Mouse (Mus musculus) layer of hippocampus, adult 8-10 months (tissue): ENCODE data around the gene Agap1. TPM values are rescaled to one million over a fixed set of nuclear protein-coding genes. Genes with fewer than 3 reads are reported as not detected.

ENCODE experiments used
- DNase-seq, 2 experiments: peaks; one replicate each; pipeline ENCODE4 v3.0.0; 2022; ENCODE audit warnings: low spot score in 2 of 2
- total RNA-seq, 4 experiments: library from RNA; stranded (reverse); gene quantifications; 2 replicates each; pipeline ENCODE4 v1.2.4; 2022

Gene Agap1
- total RNA-seq, 4 experiments from 2014 or later, result 235 to 308 (median 283) TPM

DNA sequence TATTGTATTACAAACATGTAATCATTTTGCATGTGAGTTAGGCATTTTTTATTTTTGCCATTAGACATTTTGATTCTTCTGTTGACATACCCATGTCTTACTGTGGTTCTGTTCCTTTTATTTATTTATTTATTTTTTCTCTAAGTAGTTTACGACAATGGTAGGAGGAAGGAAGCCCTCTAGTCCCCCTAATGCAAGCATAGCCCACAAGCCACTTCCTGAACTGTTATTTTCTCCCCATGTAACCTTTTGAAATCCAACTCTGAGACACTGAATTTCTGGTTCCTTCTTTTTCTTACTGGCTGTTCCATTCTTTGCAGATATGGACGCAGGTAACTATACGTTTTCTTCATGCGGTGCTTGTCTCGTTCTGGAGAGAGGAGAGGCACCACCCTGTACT, 155.4 kb downstream of the Agap1 start:
- no peak for DNase-seq

DNA sequence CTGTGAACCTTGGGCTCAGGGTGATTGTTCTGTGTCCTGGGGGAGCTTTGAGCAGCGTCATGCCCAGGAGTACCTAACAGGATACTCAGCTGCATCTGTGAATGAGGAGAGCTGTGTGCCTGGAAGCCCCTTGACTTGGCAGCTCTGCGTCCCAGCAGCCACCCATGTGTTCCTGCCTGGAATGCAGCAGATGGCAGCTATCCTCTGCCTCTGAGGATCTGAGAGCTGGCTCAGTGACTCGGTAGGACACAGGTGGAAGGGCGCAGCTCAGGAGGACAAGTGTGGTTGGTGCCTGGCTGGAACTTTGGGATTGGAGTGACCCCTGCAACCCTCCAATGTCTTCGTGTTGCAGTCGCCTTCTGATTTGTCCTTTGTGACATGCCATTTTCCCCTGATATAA, 156.9 kb downstream of the Agap1 start:
- DNase-seq, result no peak

DNA sequence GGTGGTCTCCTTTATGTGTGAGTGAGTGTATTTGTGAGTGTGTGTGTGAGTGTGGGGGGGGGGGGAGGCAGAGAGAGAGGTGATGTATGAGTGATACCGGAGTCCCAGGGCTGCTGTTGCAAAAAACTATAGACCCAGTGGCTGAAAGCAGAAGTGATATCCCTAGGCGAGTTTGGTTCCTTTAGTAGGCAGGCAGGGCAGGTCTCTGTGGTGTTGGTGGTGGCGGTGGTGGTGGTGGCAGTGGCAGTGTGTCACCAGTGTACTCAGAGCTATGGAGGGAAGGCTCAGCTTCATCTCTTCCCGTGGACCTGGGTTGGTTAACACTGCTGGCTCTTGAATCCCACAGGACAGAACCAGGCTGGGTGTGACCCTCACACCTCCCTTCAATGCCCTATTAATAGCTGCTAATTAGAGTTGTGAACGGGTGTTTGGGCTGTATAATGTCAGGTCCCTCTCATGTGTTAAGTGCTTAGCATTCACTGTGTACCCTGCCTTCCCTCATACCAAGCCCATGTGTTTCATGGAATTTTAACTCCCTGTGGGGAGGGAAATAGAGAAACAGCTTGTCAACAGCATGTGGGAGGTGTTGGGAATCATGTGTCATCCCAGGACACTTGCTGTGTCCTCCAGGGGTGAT, 158.7 kb downstream of the Agap1 start:
- no peak for DNase-seq

DNA sequence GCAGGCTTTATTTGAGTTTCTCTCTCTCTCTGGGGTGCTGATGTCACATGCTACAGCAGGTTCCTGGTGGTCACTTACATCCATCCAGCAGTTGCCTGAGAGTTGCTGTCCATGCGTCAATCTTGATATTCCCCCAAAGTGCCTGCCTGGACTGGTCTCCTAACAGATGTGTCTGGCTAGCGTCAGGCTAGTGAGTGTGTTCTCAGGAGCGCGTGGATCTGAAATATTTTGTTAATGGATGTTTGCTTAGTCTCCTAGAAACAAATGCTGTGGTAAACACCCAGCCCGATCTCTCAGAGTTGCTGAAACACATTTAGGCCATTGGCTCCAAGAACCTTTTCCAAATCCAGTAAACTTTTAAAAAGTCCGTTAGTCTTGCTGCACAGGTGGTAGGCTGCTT, 161.9 kb downstream of the Agap1 start:
- DNase-seq, result no peak

DNA sequence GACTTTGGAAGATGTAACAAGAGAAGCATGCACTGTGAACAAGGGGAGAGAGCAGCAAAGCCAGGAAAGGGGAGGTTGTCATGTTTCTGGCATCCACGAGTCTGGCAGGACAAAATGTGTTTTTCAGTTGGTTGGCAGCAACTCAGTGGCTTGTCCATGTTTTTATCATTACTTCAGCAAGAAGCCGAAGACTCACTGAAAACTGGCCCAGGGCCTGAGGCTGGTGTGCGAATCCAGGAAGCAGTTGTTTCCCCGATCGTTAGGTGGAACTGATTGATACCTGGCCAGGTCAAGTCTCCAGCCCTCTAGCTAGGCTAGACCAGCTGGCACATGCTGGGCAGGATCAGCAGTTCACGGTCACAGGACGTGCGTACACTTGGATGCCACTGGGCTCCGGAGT, 162.7 kb downstream of the Agap1 start:
- DNase-seq, result no peak

DNA sequence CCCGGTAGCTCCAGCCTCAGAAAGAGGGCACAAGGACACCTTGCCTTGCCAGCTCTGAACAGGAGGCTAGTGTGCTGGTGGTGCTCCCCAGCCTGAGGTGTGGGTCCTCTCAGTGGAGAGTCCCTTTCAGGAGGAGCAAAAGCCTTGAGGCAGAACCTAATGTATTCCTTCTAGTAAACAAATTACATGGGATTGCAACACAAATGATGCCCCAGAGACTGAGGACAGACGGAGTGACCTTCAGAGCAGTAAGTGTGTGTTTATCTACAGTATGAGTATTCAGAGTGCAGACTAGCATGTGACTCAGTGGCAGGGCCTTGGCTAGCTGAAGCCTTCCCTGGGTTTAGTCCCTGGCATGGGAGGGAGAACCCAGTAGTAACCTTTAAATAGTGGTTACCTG, 165.4 kb downstream of the Agap1 start:
- no peak for DNase-seq

DNA sequence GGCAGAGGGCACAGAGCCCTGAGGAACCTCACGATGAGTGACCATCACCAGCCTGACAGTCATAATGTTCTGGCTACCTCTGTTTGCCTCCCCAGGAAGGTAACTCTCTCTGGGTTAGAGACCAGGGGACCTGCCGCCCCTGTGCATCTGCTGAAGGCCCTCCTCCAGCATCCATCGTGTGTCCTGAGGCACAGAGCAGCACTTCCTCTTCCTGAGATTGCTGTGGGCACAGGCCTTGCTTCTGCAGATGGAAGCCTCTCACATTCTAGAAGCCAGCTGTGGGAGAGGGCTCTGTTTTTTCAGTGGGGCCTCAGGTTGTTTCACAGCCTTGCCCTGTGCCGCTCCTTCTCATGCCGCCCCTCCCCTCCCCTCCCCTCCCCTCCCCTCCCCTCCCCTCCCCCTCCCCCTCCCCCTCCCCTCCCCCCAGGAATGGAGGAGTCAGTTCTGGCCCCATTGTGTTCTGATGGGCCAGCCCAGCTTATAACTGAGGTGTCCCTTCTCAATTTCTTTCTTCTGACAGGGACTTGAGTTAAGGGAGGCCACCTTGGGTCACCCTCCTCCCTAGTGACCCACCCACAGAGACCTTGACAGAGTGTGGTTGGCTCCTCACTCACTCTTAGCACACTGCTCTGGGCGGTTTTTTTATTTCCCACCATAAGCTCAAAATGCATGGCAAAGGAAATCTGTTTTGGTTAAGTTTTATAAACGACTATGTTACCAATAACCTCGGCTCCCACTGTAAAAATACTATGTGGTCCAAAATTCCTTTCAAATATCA, 166.6 kb downstream of the Agap1 start:
- DNase-seq, result no peak

DNA sequence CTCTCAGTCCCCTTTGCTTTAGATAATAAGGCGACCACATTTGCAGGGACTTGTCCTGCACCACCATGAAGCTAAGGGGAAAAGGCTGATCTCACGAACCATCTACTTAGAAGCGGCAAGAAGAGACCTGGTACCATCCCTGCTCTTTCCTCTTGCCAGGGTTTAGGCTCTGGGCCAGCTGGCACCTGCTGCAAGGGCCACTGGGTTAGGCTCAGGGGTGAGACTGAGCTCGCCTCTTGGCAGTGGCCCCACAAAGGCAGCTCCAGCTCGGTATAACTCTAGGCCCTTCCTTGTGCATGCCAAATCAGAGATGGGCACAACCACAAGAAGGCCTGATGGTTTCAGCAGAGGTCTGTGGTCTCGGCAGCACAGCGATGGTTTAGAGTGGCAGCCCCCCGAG, 167.3 kb downstream of the Agap1 start:
- DNase-seq, result no peak

DNA sequence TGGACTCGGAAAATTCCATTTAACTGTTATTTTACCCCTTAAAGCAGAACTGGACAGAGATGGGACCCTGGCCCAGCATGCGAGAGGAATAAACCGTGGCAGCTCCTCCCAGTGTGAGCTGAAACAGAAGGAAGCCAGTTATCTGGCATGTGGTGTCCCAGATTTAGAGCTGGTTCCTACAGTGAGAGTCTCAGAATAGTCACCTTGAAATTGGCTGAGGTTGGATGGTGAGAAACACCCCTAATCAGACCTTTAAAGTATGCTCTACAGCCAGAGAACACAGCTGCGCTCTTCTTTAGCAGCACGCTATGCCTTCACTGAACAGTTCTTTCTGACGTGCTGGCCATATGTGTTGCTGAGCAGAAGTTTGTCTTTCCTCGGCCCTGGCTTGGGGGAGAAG, 168.2 kb downstream of the Agap1 start:
- DNase-seq, result no peak

DNA sequence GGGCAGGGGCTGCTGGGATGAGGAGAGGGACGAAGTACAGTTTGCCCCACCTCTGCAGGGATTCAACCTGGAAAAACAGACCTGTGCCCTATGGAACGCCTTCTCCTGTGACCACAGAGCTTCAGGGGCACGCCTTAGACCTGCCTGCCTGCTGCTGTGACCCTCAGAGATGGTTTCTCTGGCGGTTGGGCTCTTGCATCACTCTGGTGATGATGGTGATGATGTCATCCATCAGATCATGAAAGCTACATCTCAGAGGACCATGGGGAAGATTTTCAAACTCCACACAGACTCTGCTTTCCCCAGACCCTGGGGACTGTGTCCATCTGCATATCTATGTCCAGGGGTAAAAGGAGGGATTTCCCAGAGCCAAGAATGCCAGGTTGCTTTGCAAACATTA, 170.7 kb downstream of the Agap1 start:
- no peak for DNase-seq

DNA sequence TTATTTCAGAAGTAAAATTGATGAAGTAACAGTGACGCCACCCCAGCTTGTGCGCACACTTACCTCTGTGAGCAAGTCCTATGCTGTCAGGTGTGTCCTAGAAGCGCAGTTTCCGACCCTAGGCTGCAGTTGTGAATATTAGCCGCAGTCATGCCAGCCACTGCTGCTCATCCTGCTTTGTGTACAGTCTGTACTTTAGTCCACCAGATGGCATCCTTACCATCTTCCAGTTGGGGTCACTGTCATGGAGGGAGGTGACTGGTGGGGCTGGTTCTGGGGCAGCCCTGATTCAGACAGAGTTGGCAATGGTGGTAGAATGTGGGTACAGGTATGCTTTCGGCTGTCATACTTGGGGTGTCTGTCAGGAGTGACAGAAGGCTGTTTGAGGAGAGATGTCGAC, 171.4 kb downstream of the Agap1 start:
- DNase-seq, result no peak

DNA sequence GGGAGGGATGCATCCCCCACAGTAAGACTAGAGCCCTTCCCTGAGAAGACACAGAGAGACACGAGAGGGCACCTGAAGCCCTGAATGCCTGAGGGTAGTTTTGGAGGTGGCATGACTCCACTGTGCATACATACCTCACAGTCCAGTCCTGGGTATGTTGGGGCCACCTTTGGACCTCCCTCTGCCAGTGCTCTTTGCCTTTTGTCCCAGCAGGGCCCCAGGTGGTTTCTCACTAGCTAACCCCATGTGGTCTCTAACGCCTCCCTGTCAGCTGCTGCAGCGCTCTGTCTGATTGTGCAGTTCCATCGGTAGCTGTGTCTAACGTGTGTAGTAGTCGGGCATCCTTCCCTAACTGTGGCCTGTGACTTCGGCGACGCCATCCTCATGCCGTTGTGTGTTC, 172.3 kb downstream of the Agap1 start:
- no peak for DNase-seq

DNA sequence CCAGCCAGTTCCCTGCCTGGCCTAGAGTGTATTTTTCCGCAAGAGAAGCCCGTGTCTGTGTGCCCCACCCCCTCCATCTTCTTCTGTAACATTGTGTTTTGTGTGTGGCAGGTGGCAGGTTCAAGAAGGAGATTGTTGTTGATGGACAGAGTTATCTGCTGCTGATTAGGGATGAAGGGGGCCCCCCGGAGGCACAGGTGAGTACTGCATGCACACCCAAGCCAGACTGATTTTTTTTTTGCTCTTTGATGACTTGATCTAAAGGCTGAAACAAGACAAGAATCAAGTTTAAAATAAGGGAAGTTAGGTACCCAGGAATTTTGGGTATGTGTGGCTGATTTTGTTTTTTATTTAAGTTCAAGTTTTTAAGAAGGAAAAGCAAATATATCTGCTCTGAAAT, 173.0 kb downstream of the Agap1 start:
- peak in 1 of 2 experiments; percentile 59 for DNase-seq

DNA sequence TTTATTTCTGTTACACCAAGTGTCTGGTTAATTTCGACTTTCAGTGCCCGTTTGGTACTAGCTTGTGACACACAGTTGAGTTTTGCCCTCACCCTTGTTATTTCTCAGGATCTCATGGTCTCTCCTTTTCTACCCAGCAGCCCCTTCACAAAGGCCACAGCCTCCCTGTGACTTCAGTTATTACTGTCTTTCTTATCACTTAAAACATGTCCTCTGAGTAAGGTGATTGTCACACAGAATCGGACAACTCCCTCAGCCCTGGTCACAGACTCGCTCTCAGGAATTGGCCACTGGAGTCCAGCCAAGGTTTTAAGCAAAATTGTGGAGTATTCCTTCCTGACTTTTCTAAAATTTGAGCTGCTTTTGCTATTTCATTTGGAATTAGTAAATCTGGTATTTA, 176.2 kb downstream of the Agap1 start:
- DNase-seq, result no peak

DNA sequence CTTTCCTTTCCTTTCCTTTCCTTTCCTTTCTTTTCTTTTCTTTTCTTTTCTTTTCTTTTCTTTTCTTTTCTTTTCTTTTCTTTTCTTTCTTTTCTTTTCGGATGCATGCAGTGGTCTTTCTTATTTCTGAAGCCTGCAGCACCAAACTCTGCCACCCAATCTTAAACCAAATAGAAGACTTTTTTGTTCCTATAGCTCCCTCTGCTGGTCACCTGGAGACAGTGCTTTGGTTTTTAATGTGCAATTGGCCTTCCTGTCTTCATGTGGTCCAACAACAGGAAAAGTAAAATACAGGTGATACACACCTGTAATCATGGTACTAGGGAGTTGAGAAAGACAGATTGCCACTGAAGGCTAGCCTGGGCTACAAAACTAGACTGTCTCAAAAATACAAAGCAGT, 177.1 kb downstream of the Agap1 start:
- DNase-seq, result no peak

DNA sequence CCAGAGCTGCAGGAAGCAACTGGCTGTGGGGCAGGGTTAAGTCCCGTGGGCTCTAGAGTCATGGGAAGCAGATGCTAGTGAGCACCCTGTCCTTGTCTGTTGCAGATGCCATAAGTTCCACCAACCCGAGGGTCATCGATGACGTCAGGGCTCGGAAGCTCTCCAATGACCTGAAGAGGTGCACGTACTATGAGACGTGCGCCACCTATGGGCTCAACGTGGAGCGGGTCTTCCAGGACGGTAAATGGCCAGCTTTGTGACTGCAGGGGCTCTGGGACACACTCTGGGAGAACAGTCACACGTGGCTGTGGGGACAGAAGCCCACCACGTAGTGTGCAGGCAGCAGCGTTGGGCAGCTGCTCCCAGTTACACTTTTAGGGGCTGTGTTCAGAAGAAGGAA, 179.4 kb downstream of the Agap1 start:
- DNase-seq, result no peak

DNA sequence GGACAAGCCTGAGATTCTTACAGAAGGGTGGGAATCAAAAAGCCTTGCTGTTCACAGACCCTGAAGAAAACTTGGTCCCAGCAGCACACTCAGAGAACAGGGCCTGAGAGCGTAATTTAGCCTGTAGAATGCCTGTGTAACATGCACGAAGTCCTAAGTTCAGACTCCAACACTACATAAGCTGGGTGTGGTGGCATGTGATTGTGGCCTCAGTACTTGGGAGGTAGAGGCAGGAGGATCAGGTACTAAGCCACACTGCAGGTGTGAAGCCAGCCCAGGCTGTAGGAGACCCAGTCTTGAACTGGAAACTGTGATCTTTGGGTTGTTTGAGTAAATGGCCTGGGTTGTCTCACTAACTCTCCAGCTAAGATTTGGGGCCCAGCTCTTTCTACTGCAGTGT, 180.5 kb downstream of the Agap1 start:
- DNase-seq, result no peak

DNA sequence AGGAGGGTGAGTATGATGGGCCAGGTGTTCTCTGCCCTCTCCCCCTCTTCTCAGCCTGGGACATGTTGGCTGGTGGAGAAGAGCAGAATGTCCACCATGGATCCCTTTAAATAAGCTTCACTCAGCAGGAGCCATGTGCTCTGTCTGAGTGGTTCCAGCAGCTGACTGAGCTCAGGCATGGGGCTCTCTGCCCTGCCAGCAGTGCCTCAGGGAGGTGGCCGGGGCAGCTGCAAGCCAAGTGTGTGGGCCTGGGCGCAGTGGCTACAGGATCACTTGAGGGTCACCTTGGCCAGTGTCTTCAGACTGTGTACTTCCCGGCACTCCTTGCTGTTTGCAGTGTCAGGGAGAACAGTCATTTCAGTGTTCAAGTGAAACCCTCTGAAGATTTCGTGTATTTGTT, 183.1 kb downstream of the Agap1 start:
- no peak for DNase-seq

DNA sequence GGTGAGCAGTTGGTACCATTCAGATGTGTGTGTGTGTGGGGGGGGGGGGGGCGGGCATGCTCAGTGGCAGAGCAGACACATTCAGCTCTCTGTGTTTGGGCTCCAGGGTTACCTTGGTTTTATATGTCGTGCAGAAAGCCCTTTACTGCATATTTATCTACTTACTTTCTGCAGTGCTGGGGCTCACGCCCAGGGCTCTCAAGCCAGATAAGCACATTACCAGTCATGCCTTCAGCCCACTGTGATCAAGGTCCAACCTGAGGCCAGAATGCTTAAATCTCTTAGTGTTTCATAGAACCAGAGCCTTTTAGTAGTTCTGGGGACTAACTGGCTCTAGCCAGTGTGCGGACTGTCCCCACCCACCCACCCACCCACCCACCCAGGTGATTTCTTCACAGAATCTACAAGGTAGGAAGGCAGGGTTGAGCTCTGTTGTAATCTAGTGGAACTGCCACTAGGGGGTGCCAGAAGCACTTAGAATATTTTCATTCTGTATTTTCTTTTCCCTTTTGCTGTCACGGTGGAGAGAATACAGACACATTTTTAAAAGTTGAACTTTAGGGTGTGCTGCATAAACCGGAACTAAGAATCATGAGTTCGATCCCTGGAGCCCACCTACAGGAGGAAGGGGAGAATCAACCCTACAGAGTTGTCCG, 189.0 kb downstream of the Agap1 start:
- peak in 1 of 2 experiments; percentile 53 for DNase-seq

DNA sequence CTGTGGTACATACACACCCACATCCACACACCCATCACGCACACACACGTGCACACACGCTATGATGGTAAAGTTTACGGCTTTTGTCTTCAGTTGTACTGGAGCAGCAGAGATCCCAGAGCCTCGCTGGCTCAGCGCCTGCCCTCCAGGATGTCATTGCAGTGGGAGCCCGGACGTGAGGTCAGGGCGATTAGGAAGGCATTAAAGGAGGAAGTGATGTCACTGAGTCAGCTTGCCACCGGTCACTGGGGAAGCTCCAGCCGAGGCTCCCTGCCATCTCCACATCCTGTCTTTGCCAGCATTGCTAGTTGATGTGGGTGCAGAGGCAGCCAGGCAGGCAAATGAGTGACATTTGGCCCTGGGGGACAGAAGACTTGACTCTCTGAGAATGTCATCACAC, 189.5 kb downstream of the Agap1 start:
- no peak for DNase-seq

DNA sequence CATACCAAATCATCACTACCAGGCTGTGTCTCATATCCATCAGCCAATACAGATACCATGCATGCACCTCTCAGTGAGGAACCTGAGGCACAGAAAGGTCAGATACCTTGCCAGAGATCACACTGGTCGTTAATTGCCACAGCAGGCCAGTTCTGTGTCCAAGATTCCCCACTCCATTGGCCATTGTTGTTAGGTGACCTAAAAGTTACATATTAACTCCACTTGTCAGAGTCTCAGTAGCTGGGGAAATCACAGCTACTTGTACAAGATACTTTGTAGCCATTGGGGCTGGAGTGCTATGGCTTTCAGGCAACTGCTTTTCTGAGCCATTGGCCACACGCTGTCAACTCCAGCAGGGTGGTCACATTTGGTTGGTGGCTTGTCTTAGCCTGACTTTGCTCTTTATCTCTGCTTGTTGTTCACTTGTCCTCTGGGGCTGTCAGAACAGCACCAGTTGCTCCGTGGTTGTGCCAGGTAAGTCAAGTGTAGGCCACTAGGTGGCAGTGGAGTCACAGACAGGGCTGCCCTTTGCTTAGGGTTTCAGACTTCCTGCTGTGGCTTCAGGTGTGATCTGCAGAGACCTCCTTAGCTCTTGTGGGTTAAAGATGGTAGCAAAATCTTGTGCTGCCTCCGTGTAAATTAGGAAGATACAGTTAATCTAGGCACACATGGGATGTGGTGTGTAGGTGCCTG, 191.9 kb downstream of the Agap1 start:
- DNase-seq, result peak in 1 of 2 experiments; percentile 59

DNA sequence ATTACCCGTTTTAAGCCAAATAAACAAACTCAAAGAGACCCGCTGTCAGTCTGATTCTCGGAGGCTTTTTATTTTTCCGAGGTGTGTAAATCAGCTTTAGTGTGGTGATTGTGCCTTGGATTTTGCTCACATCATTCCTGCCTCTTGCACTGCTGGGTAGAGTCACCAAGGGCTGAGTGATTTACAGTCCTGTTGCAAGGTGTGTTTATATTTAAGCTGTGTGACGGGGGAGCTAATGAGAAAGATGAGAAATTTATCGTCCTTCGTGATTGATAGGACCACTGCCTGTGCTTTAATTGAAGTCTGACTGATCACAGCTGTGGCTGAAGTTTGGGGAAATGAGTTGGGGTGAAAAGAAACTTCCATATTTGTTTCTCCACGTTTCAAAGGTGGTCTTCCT, 192.9 kb downstream of the Agap1 start:
- DNase-seq, result no peak
